Mouse (Mus musculus) CH12.LX (cell line): ENCODE data around the gene Znfx1.

Experiments
- CHD2 ChIP-seq: IDR thresholded peaks from 2 replicates; pipeline ENCODE4 v1.6.1; 2011; ENCODE audit warnings: low read length, improper control_type of control experiment
- CTCF ChIP-seq, 2 experiments: IDR thresholded peaks in 1 of 2; conservative IDR thresholded peaks in 1 of 2; 2 replicates each; pipeline ENCODE4 v1.5.1; 2011 to 2012; ENCODE audit warnings: low read depth in 2 of 2, low read length in 2 of 2, improper control_type of control experiment in 1 of 2, inconsistent platforms in 1 of 2, mild to moderate bottlenecking in 1 of 2, moderate library complexity in 1 of 2
- EP300 ChIP-seq: IDR thresholded peaks from 2 replicates; pipeline ENCODE4 v1.6.1; 2011; ENCODE audit warnings: low read length, improper control_type of control experiment
- HCFC1 ChIP-seq: IDR thresholded peaks from 2 replicates; pipeline ENCODE4 v1.6.1; 2012; ENCODE audit warnings: low read depth, mild to moderate bottlenecking, inconsistent platforms, low read length, improper control_type of control experiment
- KAT2A ChIP-seq: IDR thresholded peaks from 2 replicates; pipeline ENCODE4 v1.6.1; 2012; ENCODE audit warnings: low read length, improper control_type of control experiment, inconsistent platforms; ENCODE audit not compliant: insufficient replicate concordance
- MAX ChIP-seq: IDR thresholded peaks from 2 replicates; pipeline ENCODE4 v1.6.1; 2011; ENCODE audit warnings: low read length, improper control_type of control experiment
- MAZ ChIP-seq: IDR thresholded peaks from 2 replicates; pipeline ENCODE4 v1.6.1; 2012; ENCODE audit warnings: low read depth, mild to moderate bottlenecking, inconsistent platforms, low read length, improper control_type of control experiment, moderate library complexity
- POLR2A ChIP-seq: IDR thresholded peaks from 2 replicates; pipeline ENCODE4 v1.6.1; 2011; ENCODE audit warnings: low read depth, mild to moderate bottlenecking, improper control_type of control experiment, low read length
- POLR2AphosphoS2 ChIP-seq: IDR thresholded peaks from 2 replicates; pipeline ENCODE4 v1.6.1; 2011; ENCODE audit warnings: low read depth, low read length, improper control_type of control experiment
- RAD21 ChIP-seq: IDR thresholded peaks from 2 replicates; pipeline ENCODE4 v1.6.1; 2011; ENCODE audit warnings: low read depth, mild to moderate bottlenecking, low read length, improper control_type of control experiment, moderate library complexity
- USF1 ChIP-seq: IDR thresholded peaks from 2 replicates; pipeline ENCODE4 v1.6.1; 2014; ENCODE audit warnings: low read depth, mild to moderate bottlenecking, inconsistent platforms, low read length, improper control_type of control experiment
- ZMIZ1 ChIP-seq: IDR thresholded peaks from 2 replicates; pipeline ENCODE4 v1.6.1; 2012; ENCODE audit warnings: low read depth, mild to moderate bottlenecking, inconsistent platforms, low read length, improper control_type of control experiment

- TF ChIP-seq EP300 (no peak), MAZ (no peak), POLR2A (no peak), USF1 (no peak), RAD21 (no peak), MAX (no peak), CTCF (conservative IDR thresholded peaks at IDR 0.05 in 1 of 2, IDR thresholded peaks at IDR 0.05 in 1 of 2; ENCODE audit: low read depth in 2 of 2, low read length in 2 of 2) (no peak), ZMIZ1 (no peak), KAT2A (no peak), POLR2AphosphoS2 (no peak), CHD2 (no peak), HCFC1 (no peak)
These were observed 16.2 kb upstream of the Znfx1 start for GRCm38 (mm10) chr2:167078931-167079495.
